Mouse (Mus musculus) MEL (cell line): ENCODE results near the gene Zfp189. TPM values are rescaled to one million over a fixed set of nuclear protein-coding genes. Genes with fewer than 3 reads are reported as not detected.

ENCODE experiments used
- DNase-seq: peaks from one replicate; pipeline ENCODE4 v3.0.0; 2011; ENCODE audit warnings: low read depth, low spot score
- H3K27ac ChIP-seq: 2 replicates; pipeline ENCODE4 v1.5.1; 2012; ENCODE audit warnings: low read depth, mild to moderate bottlenecking, control low read depth, low read length, moderate library complexity; ENCODE audit not compliant: control insufficient read depth
- H3K27me3 ChIP-seq, 2 experiments: fragments of 150-350 bp in 1 of 2; sonication (generic) in 1 of 2; 2 replicates each; pipeline ENCODE4 v1.6.1; 2012; ENCODE audit warnings: low read length in 2 of 2, mild to moderate bottlenecking in 2 of 2, improper control_type of control experiment in 1 of 2, moderate library complexity in 1 of 2; ENCODE audit not compliant: insufficient read depth in 2 of 2, control insufficient read depth in 1 of 2
- H3K36me3 ChIP-seq, 2 experiments: 2 replicates each; pipeline ENCODE4 v1.6.1; 2012 to 2014; ENCODE audit warnings: low read length in 2 of 2, improper control_type of control experiment in 1 of 2, inconsistent platforms in 1 of 2, mild to moderate bottlenecking in 1 of 2; ENCODE audit not compliant: insufficient read depth in 2 of 2, control insufficient read depth in 1 of 2
- H3K4me1 ChIP-seq, 2 experiments: fragments of 150-350 bp in 1 of 2; sonication (generic) in 1 of 2; 2 replicates each; pipeline ENCODE4 v1.6.1; 2012; ENCODE audit warnings: low read length in 2 of 2, improper control_type of control experiment in 1 of 2, mild to moderate bottlenecking in 1 of 2; ENCODE audit not compliant: insufficient read depth in 2 of 2, control insufficient read depth in 1 of 2
- H3K4me3 ChIP-seq, 2 experiments: fragments of 150-350 bp in 1 of 2; sonication (generic) in 1 of 2; 2 replicates each; pipeline ENCODE4 v1.5.1; 2012; ENCODE audit warnings: low read depth in 2 of 2, low read length in 2 of 2, mild to moderate bottlenecking in 2 of 2, moderate library complexity in 2 of 2, control low read depth in 1 of 2, improper control_type of control experiment in 1 of 2; ENCODE audit not compliant: control insufficient read depth in 1 of 2, insufficient read depth in 1 of 2
- H3K79me2 ChIP-seq: 2 replicates; pipeline ENCODE4 v1.6.1; 2012; ENCODE audit warnings: mild to moderate bottlenecking, low read length, moderate library complexity; ENCODE audit not compliant: control insufficient read depth, poor library complexity, insufficient read depth
- H3K9ac ChIP-seq: 2 replicates; pipeline ENCODE4 v1.6.1; 2012; ENCODE audit warnings: low read depth, mild to moderate bottlenecking, control low read depth, low read length, moderate library complexity; ENCODE audit not compliant: control insufficient read depth, poor library complexity, severe bottlenecking
- H3K9me3 ChIP-seq: fragments of 150-350 bp; sonication (generic); replicated peaks from 2 replicates; pipeline ENCODE4 v1.6.1; 2012; ENCODE audit warnings: mild to moderate bottlenecking, low read length, improper control_type of control experiment, moderate library complexity; ENCODE audit not compliant: insufficient read depth
- CTCF ChIP-seq, 3 experiments: IDR thresholded peaks in 2 of 3; conservative IDR thresholded peaks in 1 of 3; 2 replicates each; pipeline ENCODE4 v1.5.1; 2011 to 2012; ENCODE audit warnings: low read length in 3 of 3, low read depth in 2 of 3, mild to moderate bottlenecking in 2 of 3, improper control_type of control experiment in 1 of 3, inconsistent platforms in 1 of 3, mixed read lengths in 1 of 3, moderate library complexity in 1 of 3; ENCODE audit not compliant: control insufficient read depth in 1 of 3, insufficient read depth in 1 of 3, poor library complexity in 1 of 3, severe bottlenecking in 1 of 3
- E2F4 ChIP-seq: IDR thresholded peaks from 2 replicates; pipeline ENCODE4 v1.6.1; 2011; ENCODE audit warnings: low read depth, low read length, improper control_type of control experiment, borderline replicate concordance
- ELF1 ChIP-seq: IDR thresholded peaks from 2 replicates; pipeline ENCODE4 v1.6.1; 2014; ENCODE audit warnings: low read depth, mild to moderate bottlenecking, inconsistent platforms, low read length, improper control_type of control experiment, moderate library complexity
- EP300 ChIP-seq, 2 experiments: IDR thresholded peaks; 2 replicates each; pipeline ENCODE4 v1.6.1; 2011; ENCODE audit warnings: improper control_type of control experiment in 2 of 2, low read length in 2 of 2, low read depth in 1 of 2, mild to moderate bottlenecking in 1 of 2
- GABPA ChIP-seq: IDR thresholded peaks from 2 replicates; pipeline ENCODE4 v1.6.1; 2012; ENCODE audit warnings: low read depth, mild to moderate bottlenecking, inconsistent platforms, low read length, improper control_type of control experiment, moderate library complexity
- HCFC1 ChIP-seq: IDR thresholded peaks from 2 replicates; pipeline ENCODE4 v1.6.1; 2012; ENCODE audit warnings: low read depth, mild to moderate bottlenecking, inconsistent platforms, low read length, improper control_type of control experiment, moderate library complexity
- KAT2A ChIP-seq: conservative IDR thresholded peaks from 2 replicates; pipeline ENCODE4 v1.6.1; 2012; ENCODE audit warnings: low read depth, low read length, improper control_type of control experiment, inconsistent platforms
- MAX ChIP-seq: IDR thresholded peaks from 2 replicates; pipeline ENCODE4 v1.6.1; 2011; ENCODE audit warnings: low read length, improper control_type of control experiment
- MAZ ChIP-seq: IDR thresholded peaks from 2 replicates; pipeline ENCODE4 v1.6.1; 2012; ENCODE audit warnings: low read depth, mild to moderate bottlenecking, inconsistent platforms, low read length, improper control_type of control experiment
- MYC ChIP-seq: IDR thresholded peaks from 2 replicates; pipeline ENCODE4 v1.6.1; 2011; ENCODE audit warnings: low read depth, mild to moderate bottlenecking, low read length, improper control_type of control experiment, moderate library complexity
- NELFE ChIP-seq: IDR thresholded peaks from 2 replicates; pipeline ENCODE4 v1.6.1; 2011; ENCODE audit warnings: low read depth, low read length, improper control_type of control experiment
- NRF1 ChIP-seq: IDR thresholded peaks from 2 replicates; pipeline ENCODE4 v1.6.1; 2014; ENCODE audit warnings: low read depth, mild to moderate bottlenecking, inconsistent platforms, low read length, improper control_type of control experiment, moderate library complexity; ENCODE audit not compliant: poor library complexity, insufficient read depth, severe bottlenecking
- RAD21 ChIP-seq: IDR thresholded peaks from 2 replicates; pipeline ENCODE4 v1.6.1; 2011; ENCODE audit warnings: mild to moderate bottlenecking, low read depth, low read length, improper control_type of control experiment
- RCOR1 ChIP-seq: IDR thresholded peaks from 2 replicates; pipeline ENCODE4 v1.6.1; 2012; ENCODE audit warnings: low read depth, mild to moderate bottlenecking, inconsistent platforms, low read length, improper control_type of control experiment
- TAL1 ChIP-seq: IDR thresholded peaks from 2 replicates; pipeline ENCODE4 v1.6.1; 2012; ENCODE audit warnings: mild to moderate bottlenecking, inconsistent platforms, low read length, moderate library complexity, mixed read lengths
- TCF12 ChIP-seq: IDR thresholded peaks from 2 replicates; pipeline ENCODE4 v1.6.1; 2014; ENCODE audit warnings: low read depth, mild to moderate bottlenecking, inconsistent platforms, low read length, improper control_type of control experiment, moderate library complexity
- UBTF ChIP-seq: IDR thresholded peaks from 2 replicates; pipeline ENCODE4 v1.6.1; 2012; ENCODE audit warnings: low read depth, mild to moderate bottlenecking, inconsistent platforms, low read length, improper control_type of control experiment, moderate library complexity, borderline replicate concordance; ENCODE audit not compliant: insufficient read depth
- ZKSCAN1 ChIP-seq: IDR thresholded peaks from 2 replicates; pipeline ENCODE4 v1.6.1; 2012; ENCODE audit warnings: low read depth, mild to moderate bottlenecking, inconsistent platforms, low read length, improper control_type of control experiment, moderate library complexity
- ZMIZ1 ChIP-seq: IDR thresholded peaks from 2 replicates; pipeline ENCODE4 v1.6.1; 2012; ENCODE audit warnings: low read depth, mild to moderate bottlenecking, inconsistent platforms, low read length, improper control_type of control experiment, moderate library complexity
- polyA plus RNA-seq, 2 experiments: library from polyadenylated mRNA; stranded (reverse) in 1 of 2; unstranded in 1 of 2; fragments of >175 nt in 1 of 2; fragments of >200 nt in 1 of 2; gene quantifications; 2 replicates each; pipeline versions ENCODE4 v1.2.1 to v1.2.4; 2012; ENCODE audit warnings: low replicate concordance in 2 of 2, low read depth in 1 of 2; ENCODE audit not compliant: insufficient read length in 2 of 2, insufficient read depth in 1 of 2, missing spikeins in 1 of 2
- total RNA-seq: library from RNA; depleted of rRNA; stranded (reverse); fragments of 300-350 nt; gene quantifications from 2 replicates; pipeline ENCODE4 v1.2.3, GENCODE M21; 2012

The Zfp189 gene
- total and polyA plus RNA-seq, 3 experiments, result 3.3 to 5.3 TPM; not detected in 1

DNA sequence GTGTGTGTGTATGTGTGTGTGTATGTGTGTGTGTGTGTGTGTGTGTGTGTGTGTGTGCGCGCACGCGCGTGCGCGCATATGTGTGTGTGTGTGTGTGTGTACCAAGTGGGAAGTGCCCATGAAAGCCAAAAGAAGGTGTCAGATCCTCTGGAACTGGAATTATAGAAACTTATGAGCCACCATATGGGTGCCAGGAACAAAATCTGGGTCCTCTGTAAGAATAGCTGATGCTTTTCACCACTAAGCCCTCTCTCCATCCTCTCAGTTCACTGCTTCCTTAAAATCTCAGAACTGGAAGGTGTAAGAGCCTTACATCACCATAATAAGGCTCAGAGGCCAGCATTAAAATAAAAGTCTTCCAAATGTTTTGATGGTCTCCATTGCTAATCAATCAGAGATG is 36.4 kb downstream of the Zfp189 start:
- Histone ChIP-seq H3K9me3 (no peaks in the 10 kb centered on the region), H3K36me3 (no peaks in the 10 kb centered on the region), H3K27ac (no peak overlapping the region), H3K9ac (no peak overlapping the region), H3K4me3 (no peak overlapping the region), H3K27me3 (no peaks in the 10 kb centered on the region; a peak in 1 of 4 replicates), H3K4me1 (no peaks in the 10 kb centered on the region), H3K79me2 (no peaks in the 10 kb centered on the region)
- DNase-seq, result no peak
- no peak for TF ChIP-seq MYC
- TF ChIP-seq RCOR1, result no peak
- TF ChIP-seq TCF12, result no peak
- no peak for TF ChIP-seq CTCF (IDR thresholded peaks at IDR 0.05 in 2 of 3, conservative IDR thresholded peaks at IDR 0.05 in 1 of 3; ENCODE audit: control insufficient read depth in 1 of 3, insufficient read depth in 1 of 3, low read depth in 2 of 3, low read length in 3 of 3, poor library complexity in 1 of 3, severe bottlenecking in 1 of 3)
- TF ChIP-seq UBTF, result no peak

DNA sequence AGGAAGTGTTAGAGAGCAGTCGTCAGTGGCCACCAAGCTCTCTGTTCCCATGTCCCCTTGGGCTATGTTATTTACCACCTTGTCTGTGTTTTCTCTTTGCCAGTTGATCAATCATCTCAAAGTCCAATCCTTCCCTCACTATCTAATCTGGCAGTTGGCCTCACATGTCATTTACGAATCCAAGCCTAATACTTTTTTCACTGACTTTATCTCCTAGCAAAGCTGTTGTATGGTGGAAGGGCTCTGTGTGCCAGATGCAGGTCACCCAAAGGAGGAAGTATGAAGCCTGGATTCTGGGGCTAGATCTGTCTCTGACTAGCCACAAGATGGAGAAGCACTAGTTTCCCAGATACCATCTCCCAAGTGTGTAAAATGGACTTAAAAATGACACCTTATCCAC is 37.2 kb downstream of the Zfp189 start:
- no peaks in the 10 kb centered on the region for H3K79me2 ChIP-seq
- no peak for TF ChIP-seq NELFE
- TF ChIP-seq ZKSCAN1, result no peak
- no peak for TF ChIP-seq KAT2A
- no peak for TF ChIP-seq RAD21
- no peak for TF ChIP-seq EP300 (IDR thresholded peaks at IDR 0.05; ENCODE audit: low read depth in 1 of 2, low read length in 2 of 2)
- no peak for TF ChIP-seq MAX
- no peak for TF ChIP-seq TAL1
- no peak for TF ChIP-seq ZMIZ1
- no peak for TF ChIP-seq MAZ
- no peak for TF ChIP-seq HCFC1
- TF ChIP-seq NRF1, result no peak
- no peak for TF ChIP-seq CTCF (IDR thresholded peaks at IDR 0.05 in 2 of 3, conservative IDR thresholded peaks at IDR 0.05 in 1 of 3; ENCODE audit: control insufficient read depth in 1 of 3, insufficient read depth in 1 of 3, low read depth in 2 of 3, low read length in 3 of 3, poor library complexity in 1 of 3, severe bottlenecking in 1 of 3)
- no peak for TF ChIP-seq ELF1
- no peak for TF ChIP-seq GABPA
- TF ChIP-seq E2F4, result no peak
- TF ChIP-seq, all 39 proteins: peak for 0
- H3K4me3 ChIP-seq, result no peak overlapping the region
- DNase-seq, result peak; percentile 33
- H3K27me3 ChIP-seq, result no peaks in the 10 kb centered on the region
- no peaks in the 10 kb centered on the region for H3K36me3 ChIP-seq
- no peak overlapping the region for H3K9ac ChIP-seq
- no peaks in the 10 kb centered on the region for H3K4me1 ChIP-seq
- no peak overlapping the region for H3K27ac ChIP-seq
- H3K9me3 ChIP-seq, result no peaks in the 10 kb centered on the region
